Mouse (Mus musculus) induced T-regulatory cell, adult 2 months (primary cell): ENCODE results near the gene F7.
"Not testable (repeated sequence)": the region's sequence is repeated elsewhere in the genome, so short reads cannot be mapped to it uniquely, and the experiment has no call there.

Experiments used
- DNase-seq: peaks from one replicate; pipeline ENCODE4 v3.0.0-alpha.2; 2012; ENCODE audit warnings: low read depth

Gene F7

DNA sequence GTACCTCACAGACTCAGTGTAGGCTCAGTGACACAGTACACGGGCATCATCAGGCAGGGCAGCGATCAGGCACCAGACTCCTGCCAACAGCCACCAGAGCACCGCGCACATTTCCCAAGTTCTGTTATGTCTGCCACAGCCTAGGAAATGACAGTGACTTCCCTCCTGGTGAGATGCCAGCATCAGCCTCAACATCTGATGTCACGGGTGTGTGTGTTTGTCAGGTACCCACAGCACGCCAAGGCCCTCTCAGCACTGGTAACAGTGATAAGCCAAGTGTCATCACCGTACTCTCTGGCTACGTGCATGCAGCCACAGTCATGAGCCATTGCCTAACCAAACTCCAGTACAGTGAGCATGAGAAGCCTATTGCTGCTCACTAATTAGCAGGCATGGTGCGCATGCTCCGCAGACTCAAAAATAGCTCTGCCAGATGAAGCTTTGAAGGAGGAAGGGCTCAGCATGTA is 10.5 kb downstream of the F7 start:
- no peak for DNase-seq

DNA sequence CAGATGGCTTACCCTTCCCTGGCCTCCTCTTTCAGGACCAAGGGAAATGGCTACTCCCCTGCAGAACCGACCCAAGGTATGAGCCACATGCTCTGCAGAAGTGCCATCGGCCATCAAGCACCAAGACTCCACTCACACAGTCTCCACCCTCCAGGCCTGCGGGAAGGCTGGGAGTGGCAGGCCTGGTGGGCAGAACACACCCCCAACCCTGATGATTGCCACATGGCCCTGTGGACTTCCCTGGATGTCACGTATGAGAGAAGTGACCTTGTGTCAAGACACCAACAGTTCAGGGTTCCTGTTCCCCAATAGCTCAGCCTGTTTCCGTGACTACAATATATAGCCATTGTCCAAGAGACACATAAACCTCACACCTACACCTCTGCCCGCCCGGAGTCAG is 11.2 kb downstream of the F7 start, which contains the start of gene F10:
TSS of gene F10 (plus strand) at position 294 of the 400 bp plus-strand sequence.
- DNase-seq = no peak

DNA sequence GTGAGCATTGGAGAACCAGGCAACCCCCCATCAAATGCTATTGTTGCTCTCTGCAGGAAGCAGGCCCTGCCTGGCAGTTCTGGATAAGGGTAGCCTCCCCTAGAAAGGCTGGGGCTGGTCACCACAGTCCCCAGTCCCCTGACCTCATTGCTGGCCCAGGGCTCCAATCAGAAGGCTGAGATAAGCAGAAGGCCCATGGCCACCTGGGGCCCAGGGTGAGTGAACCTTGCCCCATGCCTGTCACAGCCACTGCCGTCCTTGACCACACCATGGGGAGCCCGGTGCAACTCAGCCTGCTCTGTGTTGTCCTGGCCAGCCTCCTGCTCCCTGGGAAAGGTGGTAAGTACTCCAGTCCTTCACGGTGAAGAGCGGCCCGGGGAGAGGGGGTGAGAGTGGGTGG is 11.7 kb downstream of the F7 start:
- DNase-seq = no peak

DNA sequence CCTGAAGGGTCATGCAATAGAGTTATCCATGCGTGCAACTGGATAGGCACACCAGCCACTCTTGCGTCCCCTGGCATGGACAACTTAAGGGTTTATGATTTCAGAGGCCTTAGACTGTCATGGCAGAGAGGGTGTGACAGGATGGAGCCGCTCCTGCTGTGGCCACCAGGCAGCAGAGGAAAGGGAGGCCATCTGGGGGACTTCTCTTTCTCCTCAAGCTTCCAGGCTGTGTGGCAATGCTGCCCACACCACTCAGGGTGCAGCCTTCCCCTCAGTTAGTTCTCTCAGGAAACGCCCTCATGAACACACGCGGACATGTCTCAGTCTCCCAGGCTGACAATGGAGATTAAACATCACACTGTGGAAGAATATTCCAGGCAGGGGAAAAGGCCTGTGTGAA is 13.2 kb downstream of the F7 start:
- DNase-seq = no peak

DNA sequence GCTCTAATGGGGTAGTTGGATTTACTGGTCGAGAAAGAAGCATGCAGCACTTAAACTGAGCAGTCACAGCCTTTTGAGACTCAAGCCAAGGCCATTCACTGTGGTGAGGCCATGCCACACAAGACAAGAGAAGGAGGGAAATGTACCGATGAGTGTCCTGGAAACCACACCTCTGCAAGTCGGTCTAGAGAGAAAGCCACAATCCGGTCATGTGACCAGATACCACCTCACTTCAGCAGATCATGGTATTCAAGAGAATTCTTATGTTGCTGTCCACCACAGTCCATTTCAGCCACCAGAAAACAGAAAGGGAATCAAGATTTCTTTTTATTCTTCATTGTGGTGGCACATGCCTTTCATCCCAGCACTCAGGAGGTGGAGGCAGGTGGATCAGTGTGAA is 15.6 kb downstream of the F7 start:
- no peak for DNase-seq

DNA sequence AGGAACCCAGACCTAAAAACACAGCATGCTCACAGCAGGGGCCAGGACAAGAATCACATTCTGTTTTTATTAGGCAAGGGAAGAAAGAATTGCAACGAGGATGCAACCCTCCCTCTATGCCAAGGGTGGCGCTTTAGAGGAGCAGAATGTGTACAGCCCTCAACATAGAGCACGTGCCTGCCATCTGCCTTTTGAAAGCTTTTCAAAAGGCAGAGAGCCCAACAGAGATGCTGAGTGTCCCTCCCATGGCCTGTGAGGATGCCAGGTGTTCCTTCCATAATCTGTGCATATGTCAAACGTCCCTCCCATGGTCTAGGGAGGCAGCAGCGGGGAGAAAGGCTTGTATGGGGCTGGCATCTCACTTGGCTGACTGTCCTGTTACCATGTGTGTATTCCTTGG is 21.8 kb downstream of the F7 start:
- DNase-seq = no peak

DNA sequence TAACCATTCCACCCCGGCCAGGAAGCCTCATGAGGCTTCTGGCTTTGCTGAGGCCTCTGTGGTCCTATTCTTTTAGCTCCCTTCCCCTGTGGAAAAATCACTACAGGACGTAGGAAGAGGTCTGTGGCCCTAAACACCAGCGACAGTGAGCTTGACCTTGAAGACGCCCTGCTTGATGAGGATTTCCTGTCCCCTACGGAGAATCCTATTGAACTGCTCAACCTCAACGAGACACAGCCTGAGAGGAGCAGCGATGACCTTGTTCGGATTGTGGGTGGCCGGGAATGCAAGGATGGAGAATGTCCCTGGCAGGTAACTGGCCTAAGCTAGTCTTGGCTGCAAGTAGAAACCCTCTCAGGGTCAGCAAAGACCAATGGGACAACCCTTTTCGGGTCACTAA is 24.7 kb downstream of the F7 start:
- no peak for DNase-seq

DNA sequence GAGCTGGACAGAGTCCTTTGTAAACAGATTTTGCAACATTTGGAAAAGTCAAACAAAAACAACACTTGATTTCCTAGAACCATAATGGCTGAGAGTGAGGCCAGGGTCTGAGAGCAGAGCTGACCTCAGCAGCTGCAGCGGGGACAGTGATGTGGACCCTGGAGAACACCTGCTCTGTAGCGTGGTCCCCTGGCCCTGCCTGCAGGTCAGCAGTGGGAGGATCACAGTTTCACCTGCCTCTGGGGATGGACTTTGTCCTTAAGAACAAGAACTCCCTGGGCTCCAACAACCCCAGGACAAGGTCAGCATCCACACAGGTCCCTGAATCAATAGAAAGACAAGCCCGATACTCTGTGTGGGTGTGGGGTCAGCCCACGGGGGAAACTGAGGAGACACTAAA is 31.5 kb downstream of the F7 start:
- DNase-seq = no peak

DNA sequence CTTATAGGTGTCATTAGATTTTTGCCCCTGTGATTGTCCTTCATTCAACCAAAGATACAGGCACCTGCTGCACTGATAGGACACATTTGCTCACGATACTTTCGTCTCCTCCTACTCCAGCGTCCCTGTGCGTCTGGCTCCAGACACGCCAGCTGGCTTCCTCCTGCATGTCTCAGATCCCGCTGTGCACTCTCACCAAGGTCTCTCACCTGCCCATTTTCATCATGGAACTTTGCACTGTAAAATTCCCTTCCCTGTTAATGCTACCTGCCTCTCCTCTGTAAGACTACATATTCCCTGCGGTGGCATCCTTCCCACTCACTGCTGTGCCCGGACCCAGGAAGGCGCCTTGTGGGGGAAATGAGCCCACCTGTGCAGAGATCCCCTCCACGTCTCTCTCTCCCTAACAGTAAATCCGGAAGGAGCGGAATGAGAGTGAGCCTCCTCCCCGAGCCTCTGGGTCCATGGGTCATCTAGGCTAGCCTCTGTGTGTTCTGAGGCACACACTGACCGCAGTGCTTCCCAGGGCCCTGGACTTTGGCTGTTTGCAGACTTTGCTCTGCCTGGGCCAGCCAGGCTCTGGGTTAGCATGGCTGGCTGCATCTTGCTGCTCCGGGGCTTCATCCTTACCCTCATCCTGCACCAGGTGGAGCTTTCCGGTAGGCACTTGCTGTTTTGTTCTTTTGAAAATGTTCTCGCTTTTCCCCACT is 34.8 kb downstream of the F7 start, which contains the start of gene Proz:
TSS of gene Proz (plus strand) at position 474 of the 710 bp plus-strand sequence.
- DNase-seq = no peak

DNA sequence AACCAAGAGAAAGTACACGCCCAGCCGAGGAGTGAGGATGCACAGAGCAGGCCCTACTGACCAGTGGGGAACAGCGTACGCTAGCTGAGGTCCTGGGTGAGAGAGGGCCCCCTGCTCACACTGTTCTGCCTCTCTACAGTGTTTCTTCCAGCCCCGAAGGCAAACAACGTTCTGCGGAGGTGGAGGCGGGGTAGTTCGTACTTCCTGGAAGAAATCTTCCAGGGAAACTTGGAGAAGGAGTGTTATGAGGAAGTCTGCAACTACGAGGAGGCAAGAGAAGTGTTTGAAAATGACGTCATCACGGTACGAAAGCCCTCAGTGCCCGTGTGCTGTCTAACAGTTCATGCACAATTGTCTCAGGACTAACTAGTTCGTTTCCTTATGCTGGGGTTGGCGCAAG is 37.3 kb downstream of the F7 start:
- no peak for DNase-seq

DNA sequence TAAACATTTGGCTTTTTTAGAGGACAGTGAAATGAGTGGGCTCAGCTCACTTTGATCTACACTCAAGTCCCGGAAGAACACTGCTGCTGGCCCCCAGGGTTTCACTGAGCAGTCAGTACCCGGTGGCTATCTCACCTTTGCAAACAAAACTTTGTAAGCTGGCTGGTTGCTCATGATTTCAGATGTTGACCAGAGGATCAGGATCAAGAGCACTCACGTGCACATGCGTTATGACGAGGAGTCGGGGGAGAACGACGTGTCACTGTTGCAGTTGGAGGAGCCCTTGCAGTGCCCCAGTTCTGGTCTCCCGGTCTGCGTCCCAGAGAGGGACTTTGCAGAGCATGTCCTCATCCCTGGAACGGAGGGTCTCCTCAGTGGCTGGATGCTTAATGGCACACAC is 47.4 kb downstream of the F7 start:
- DNase-seq = no peak

DNA sequence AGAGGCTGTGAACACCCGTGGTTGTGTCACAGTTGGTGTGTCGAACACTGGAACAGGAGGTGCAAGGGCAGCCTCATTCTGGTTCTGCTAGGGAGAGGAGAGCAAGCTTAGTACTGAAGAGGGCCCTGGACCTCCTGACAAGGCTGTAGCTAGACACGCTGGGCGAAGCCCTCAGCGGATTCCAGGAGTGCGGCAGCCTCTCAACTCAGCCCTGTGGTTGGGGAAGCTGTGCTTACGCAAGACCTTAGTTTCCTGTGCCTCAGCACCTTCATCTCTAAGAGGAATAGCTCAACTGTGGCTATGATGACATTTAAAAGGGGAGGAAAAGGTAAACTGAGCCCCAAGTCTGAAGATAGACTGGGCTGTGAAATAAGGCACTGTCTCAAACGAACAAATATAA is 49.2 kb downstream of the F7 start:
- no peak for DNase-seq

DNA sequence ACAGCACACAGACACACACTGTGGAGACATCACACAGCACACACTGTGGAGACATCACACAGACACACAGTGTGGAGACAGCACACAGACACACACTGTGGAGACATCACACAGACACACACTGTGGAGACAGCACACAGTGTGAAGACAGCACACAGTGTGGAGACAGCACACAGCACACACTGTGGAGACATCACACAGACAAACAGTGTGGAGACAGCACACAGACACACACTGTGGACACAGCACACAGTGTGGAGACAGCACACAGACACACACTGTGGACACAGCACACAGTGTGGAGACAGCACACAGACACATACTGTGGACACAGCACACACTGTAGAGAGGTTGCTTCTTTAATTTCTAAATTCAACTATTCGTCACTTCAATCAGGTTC is 49.7 kb downstream of the F7 start:
- not testable (repeated sequence) for DNase-seq

DNA sequence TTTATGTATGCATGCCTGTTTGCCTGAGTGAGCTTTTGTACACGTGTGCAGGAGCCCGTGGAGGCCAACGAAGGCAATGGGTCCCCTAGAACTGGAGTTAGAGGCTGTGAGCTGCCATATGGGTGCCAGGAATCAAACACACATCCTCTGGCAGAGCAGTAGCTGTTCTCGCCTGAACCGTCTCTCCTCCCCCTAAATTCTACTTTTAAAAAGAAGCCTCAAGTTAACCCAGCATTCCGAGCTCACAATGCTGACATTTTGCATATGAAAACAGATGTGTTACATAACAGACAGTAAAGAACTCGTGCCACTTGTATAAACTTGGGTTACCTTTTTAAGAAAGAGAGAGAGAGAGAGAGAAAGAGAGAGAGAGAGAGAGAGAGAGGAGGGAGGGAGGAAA is 51.7 kb downstream of the F7 start:
- no peak for DNase-seq
